Mouse (Mus musculus): ENCODE measurements around the gene Adra1d. TPM values are rescaled to one million over a fixed set of nuclear protein-coding genes. Genes with fewer than 3 reads are reported as not detected.

The Adra1d gene
- polyA plus RNA-seq, 1 experiment from 2014 or later: 0.50 TPM

DNA sequence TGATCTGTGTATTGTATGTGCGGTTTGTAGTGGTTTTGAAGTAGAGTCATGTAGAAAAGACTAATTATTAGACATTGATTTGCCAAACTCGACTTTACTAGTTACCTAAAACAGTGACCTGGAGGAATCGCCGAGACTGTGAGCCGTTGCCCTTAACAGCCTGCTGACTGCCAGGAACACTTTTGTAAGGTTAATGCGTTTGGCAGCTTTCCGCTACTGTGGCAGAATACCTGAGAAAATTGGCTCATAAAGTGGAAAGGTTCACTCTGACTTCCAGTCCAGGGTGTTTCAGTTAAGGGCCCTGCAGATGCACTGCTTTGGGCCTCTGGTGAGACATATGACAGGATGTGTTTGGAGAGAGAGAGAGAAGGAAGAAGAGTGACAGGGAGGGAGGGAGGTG, 30.8 kb downstream of the Adra1d start:
- no peaks in the 10 kb centered on the region for H3K9me3 ChIP-seq (replicated peaks)

DNA sequence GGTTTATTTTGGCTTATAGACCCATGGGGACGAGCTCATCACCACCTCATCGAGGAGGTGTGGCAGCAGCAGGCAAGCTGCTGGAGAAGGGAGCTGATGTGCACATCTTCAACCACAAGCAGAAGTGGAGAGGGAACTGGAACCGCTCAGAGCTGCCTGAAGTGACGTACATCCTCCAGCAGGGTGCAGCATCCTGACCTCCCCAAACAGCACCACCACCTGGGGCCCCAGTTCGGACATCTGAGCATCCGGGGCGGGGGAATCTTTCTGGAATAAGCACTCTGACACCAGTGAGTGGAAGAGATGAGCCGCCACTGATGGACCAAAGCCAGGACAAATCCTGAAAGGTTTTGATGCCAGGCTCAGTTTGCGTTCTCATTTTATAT, 31.5 kb downstream of the Adra1d start:
- no peaks in the 10 kb centered on the region for H3K9me3 ChIP-seq (replicated peaks)
- no peak overlapping the region for H3K27ac ChIP-seq
- H3K4me3 ChIP-seq: no peak overlapping the region
- WGBS: 29% methylated on average over 9 of the region's 9 CpGs
- H3K4me2 ChIP-seq (replicated peaks): no peak overlapping the region
- H3K27me3 ChIP-seq: no peaks in the 10 kb centered on the region
- peaks cover 3% of the 10 kb centered on the region; the same call in 1 of the 2 replicates for H3K4me1 ChIP-seq
- 0 out of 2 replicates have a peak, but pooled peaks have one; percentile 56 for ATAC-seq (ENCODE audit: low FRiP score)
- 0 out of 2 replicates have a peak, but pooled peaks cover 3% of the 10 kb centered on the region for H3K36me3 ChIP-seq
- no peak overlapping the region for H3K9ac ChIP-seq

More for the DNA sequence above, 30.8 kb downstream of the Adra1d start:
- Histone ChIP-seq H3K36me3 (0 out of 2 replicates have a peak, but pooled peaks cover under 1% of the 10 kb centered on the region), H3K9ac (no peak overlapping the region), H3K27me3 (no peaks in the 10 kb centered on the region), H3K27ac (no peak overlapping the region), H3K4me2 (replicated peaks) (no peak overlapping the region), H3K4me3 (no peak overlapping the region), H3K4me1 (peaks cover 3% of the 10 kb centered on the region; the same call in 1 of the 2 replicates)
- ATAC-seq (ENCODE audit: low FRiP score): no peak
- WGBS: 91% methylated on average over 7 of the region's 7 CpGs

DNA sequence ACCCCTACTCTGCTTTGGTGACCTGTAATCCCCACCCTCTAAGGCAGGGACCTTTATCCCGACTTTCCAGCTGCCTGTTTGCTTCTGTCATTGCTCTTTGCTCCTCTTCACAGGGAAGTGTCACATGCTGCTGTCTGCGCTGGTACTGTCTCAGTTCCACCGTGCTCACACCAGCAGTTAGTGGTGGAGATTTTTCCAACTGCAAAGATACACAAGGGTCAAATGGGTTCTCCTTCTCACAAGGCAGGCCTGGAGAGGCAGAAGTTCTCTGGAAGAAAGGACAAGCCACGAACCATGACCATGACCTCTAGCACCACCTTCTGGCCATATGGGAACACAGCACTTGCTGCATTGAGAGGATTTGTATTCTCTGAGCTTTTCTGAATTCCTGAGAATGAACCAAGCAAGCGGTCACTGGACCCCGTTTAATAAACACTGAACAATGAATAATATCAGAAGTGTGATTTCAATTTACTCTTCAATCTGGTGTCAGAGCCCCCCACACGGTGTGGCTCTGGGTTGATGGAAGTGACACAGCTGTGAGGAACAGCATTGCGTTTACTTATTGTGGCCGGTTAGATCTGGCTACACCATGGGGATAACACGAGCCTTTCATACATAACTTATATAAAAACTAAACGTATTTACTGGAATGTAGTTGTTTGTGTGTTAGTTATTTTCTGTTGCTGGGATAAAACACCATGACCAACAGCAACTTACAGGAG, 32.0 kb downstream of the Adra1d start:
- WGBS: 37% methylated on average over 11 of the region's 11 CpGs
- H3K4me3 ChIP-seq: no peak overlapping the region
- H3K4me1 ChIP-seq: peaks cover 3% of the 10 kb centered on the region; the same call in 1 of the 2 replicates
- no peak overlapping the region for H3K4me2 ChIP-seq (replicated peaks)
- ATAC-seq (ENCODE audit: low FRiP score): peak; percentile 48; the same call in 1 of the 2 replicates
- no peaks in the 10 kb centered on the region for H3K27me3 ChIP-seq
- H3K9me3 ChIP-seq (replicated peaks): no peaks in the 10 kb centered on the region
- H3K36me3 ChIP-seq: peaks cover 7% of the 10 kb centered on the region; the same call in 1 of the 2 replicates
- no peak overlapping the region for H3K27ac ChIP-seq
- H3K9ac ChIP-seq: no peak overlapping the region

DNA sequence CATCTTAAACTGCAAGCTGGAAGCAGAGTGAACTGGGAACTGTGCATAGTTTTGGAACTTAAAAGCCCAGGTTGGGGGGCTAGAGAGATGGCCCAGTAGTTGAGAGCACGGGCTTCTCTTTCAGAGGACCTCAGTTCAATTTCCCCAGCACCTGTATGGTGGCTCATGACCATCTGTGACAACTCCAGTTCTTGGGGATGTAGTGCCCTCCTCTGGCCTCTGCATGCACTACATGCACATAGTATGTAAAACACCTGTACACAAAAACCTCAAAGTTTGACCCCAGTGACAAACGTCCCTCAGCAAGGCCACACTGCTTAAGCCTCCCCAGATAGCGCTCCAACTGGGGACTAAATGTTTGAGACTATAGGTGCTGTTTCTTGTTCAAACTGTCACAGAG, 35.0 kb downstream of the Adra1d start:
- Histone ChIP-seq H3K27me3 (no peaks in the 10 kb centered on the region), H3K9me3 (replicated peaks) (no peaks in the 10 kb centered on the region), H3K4me2 (replicated peaks) (no peak overlapping the region), H3K36me3 (peaks cover 14% of the 10 kb centered on the region), H3K27ac (no peak overlapping the region), H3K9ac (no peak overlapping the region), H3K4me3 (no peak overlapping the region), H3K4me1 (peaks cover 3% of the 10 kb centered on the region; the same call in 1 of the 2 replicates)
- WGBS: 50% methylated on average over 3 of the region's 3 CpGs
- no peak for ATAC-seq (ENCODE audit: low FRiP score)

DNA sequence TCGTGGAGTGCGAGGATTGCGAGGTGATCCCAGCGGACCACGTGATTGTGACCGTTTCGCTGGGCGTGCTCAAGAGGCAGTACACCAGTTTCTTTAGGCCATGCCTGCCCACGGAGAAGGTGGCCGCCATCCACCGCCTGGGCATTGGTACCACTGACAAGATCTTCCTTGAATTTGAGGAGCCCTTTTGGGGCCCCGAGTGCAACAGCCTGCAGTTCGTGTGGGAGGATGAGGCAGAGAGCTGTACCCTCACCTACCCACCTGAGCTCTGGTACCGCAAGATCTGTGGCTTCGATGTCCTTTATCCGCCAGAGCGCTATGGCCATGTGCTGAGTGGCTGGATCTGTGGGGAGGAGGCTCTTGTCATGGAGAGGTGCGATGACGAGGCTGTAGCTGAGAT, 41.3 kb downstream of the Adra1d start:
- WGBS: 96% methylated on average over 19 of the region's 19 CpGs
- Histone ChIP-seq H3K9me3 (replicated peaks) (no peaks in the 10 kb centered on the region), H3K27me3 (no peaks in the 10 kb centered on the region), H3K36me3 (peaks cover 37% of the 10 kb centered on the region), H3K9ac (no peak overlapping the region), H3K4me1 (no peaks in the 10 kb centered on the region), H3K4me2 (replicated peaks) (no peak overlapping the region), H3K4me3 (no peak overlapping the region), H3K27ac (no peak overlapping the region)
- no peak for ATAC-seq (ENCODE audit: low FRiP score)

DNA sequence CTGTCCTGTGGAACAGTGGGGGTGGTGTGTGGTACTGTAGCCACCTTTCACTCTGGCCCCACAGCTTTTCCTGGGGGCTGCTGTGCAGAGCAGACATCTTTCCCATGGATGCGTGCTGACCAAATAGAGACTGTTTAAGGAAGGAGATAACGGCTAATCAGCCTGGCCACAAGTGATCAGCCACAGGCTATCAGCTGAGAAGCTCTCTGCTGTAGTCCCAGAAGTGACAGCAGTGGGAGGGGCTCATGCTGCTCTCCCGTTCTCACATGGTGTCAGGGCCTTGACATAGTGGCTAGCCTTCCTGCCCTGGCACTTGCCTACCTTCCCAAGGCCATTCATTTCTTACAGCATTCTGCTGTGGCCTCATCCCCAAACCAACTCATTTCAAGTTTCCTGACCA, 43.3 kb downstream of the Adra1d start:
- H3K27me3 ChIP-seq: no peaks in the 10 kb centered on the region
- H3K36me3 ChIP-seq: peaks cover 26% of the 10 kb centered on the region
- H3K4me1 ChIP-seq: no peaks in the 10 kb centered on the region
- no peak overlapping the region for H3K4me2 ChIP-seq (replicated peaks)
- H3K9me3 ChIP-seq (replicated peaks): no peaks in the 10 kb centered on the region
- no peak overlapping the region for H3K27ac ChIP-seq
- no peak for ATAC-seq (ENCODE audit: low FRiP score)
- WGBS: 74% methylated on average over 3 of the region's 3 CpGs
- H3K4me3 ChIP-seq: no peak overlapping the region
- H3K9ac ChIP-seq: no peak overlapping the region

DNA sequence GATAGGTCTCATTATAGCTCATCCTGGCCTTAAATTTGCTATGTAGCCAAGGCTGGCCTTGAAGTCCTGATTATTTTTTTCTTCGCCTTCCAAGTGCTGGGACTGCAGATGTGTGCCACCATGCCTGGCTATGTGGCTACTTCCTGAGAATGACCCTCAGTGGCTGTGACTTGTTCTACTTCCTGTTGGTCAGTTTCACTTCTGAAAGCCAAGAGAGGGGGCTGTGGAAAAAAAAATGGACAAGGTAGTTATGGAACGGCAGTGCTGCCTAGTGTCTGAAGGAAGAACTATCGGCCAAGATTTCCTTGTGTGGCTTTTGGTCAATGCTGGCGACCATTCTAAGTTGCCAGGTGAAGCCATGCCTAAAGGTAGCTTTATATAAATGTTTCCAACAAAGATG, 44.5 kb downstream of the Adra1d start:
- H3K36me3 ChIP-seq: peaks cover 26% of the 10 kb centered on the region
- H3K9me3 ChIP-seq (replicated peaks): no peaks in the 10 kb centered on the region
- no peaks in the 10 kb centered on the region for H3K27me3 ChIP-seq
- no peak overlapping the region for H3K27ac ChIP-seq
- ATAC-seq (ENCODE audit: low FRiP score): no peak
- no peak overlapping the region for H3K9ac ChIP-seq
- H3K4me1 ChIP-seq: peaks cover 3% of the 10 kb centered on the region; the same call in 1 of the 2 replicates
- no peak overlapping the region for H3K4me2 ChIP-seq (replicated peaks)
- no peak overlapping the region for H3K4me3 ChIP-seq
- 88% methylated on average over 4 of the region's 4 CpGs for WGBS

DNA sequence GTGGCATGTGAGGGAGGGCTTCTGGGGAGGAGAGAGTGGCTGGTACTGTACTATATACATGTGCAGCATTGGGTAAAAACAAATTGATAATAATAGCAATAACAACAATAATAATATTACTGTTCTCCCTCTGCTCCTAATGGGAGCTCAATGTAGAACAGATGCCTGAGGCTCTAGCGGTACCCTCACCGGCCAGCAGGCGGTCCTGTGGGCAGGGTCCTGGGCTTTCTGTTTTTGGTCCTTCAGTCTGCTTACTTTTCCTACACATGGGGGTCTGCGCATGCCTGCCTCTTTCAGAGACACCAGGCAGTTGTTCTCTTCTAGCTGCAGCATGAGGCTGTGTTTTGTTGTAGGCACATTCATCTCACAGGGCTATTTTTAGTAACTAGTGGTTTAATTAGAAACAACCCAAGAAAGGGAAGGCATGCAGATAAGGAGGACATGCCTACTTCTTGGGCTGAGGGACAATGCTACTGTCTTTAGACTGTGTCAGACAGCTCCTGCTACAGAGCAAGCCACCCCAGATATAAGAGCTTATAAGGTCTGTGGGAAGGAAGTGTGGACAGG, 47.9 kb downstream of the Adra1d start:
- H3K9ac ChIP-seq: no peak overlapping the region
- H3K36me3 ChIP-seq: peaks cover 11% of the 10 kb centered on the region
- H3K27me3 ChIP-seq: no peaks in the 10 kb centered on the region
- H3K4me2 ChIP-seq (replicated peaks): no peak overlapping the region
- H3K4me1 ChIP-seq: peaks cover 14% of the 10 kb centered on the region
- H3K27ac ChIP-seq: no peak overlapping the region
- H3K9me3 ChIP-seq (replicated peaks): no peaks in the 10 kb centered on the region
- no peak for ATAC-seq (ENCODE audit: low FRiP score)
- 88% methylated on average over 4 of the region's 4 CpGs for WGBS
- H3K4me3 ChIP-seq: no peak overlapping the region

DNA sequence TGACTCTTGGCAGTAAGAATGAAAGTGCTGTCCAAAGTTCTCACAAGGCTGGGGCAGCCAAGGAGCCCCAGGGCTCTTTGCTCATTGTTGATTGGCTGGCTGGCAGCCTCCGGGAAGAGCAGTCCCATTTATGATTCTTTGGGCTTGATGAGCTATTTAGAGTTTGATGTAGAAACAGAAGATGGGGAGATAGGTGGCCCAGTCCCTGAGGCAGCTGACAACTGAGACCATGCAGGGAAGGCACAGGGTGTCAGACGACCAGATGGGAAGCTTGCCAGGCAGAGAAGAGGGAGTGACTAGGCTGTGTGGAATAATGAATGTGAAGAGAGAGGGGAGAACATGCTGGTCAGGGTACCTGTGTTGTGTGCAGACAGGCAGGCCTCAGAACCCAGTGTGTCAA, 48.6 kb downstream of the Adra1d start:
- 64% methylated on average over 2 of the region's 2 CpGs for WGBS
- Histone ChIP-seq H3K4me1 (peaks cover 21% of the 10 kb centered on the region), H3K9me3 (replicated peaks) (no peaks in the 10 kb centered on the region), H3K27me3 (no peaks in the 10 kb centered on the region), H3K36me3 (peaks cover 7% of the 10 kb centered on the region), H3K4me3 (no peak overlapping the region), H3K4me2 (replicated peaks) (no peak overlapping the region), H3K27ac (no peak overlapping the region), H3K9ac (no peak overlapping the region)
- ATAC-seq (ENCODE audit: low FRiP score): no peak

DNA sequence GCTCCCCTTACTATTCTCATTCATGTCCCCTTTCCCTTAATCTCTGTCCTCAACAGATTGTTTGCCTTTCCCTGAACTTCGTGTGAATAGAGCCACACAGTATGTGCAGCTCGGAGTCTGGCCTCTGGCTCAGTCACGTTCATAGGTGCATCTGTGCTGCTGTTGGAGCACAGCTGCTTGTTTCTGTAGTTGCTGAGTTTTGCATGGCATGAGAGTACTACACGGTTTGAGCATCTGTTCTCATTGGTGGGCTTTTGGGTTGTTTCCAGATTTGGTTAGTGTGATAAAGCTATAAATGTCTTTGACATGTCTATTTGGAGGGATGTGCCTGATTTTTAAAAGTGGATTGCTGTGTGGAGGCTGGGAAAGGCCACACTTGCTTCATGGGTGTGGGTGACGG, 51.6 kb downstream of the Adra1d start:
- peaks cover 48% of the 10 kb centered on the region for H3K4me1 ChIP-seq
- H3K27me3 ChIP-seq: no peaks in the 10 kb centered on the region
- H3K27ac ChIP-seq: no peak overlapping the region
- no peak for ATAC-seq (ENCODE audit: low FRiP score)
- H3K4me3 ChIP-seq: no peak overlapping the region
- H3K4me2 ChIP-seq (replicated peaks): no peak overlapping the region
- H3K36me3 ChIP-seq: no peaks in the 10 kb centered on the region; the same call in 1 of the 2 replicates
- no peak overlapping the region for H3K9ac ChIP-seq
- no peaks in the 10 kb centered on the region for H3K9me3 ChIP-seq (replicated peaks)
- WGBS: 73% methylated on average over 5 of the region's 5 CpGs

DNA sequence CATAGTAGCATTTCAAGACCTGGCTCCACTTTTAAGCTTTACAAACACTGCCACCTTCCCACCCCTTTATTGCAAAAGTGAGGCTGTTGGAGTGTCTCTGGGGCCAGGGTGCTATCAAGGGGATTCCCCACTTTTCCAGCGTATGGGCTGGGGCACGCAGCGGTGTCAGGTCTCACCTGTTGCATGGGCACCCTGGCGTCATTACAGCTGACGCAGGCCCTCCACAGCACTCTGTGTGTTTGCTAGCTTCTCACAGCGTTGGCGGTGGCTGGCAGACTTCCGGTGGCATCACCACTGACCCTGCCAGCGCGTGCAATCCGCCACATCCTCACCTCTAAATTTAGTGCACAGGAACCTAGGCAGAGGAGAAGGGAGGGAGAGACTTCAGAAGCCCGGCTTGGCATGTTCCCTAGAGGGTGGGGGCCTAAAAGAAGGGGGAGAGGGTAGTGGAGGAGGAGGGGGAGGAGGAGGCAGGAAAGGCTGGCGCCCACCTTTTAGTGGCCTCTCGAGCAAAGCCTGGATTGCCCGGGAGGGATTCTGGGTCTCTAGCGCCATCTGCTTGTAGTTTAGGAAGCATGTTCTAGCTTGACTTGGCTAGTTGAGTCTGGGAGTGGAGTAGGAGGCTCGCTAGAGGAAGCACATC, 52.3 kb downstream of the Adra1d start:
- H3K27me3 ChIP-seq: no peaks in the 10 kb centered on the region
- H3K4me3 ChIP-seq: no peak overlapping the region
- H3K9me3 ChIP-seq (replicated peaks): no peaks in the 10 kb centered on the region
- no peaks in the 10 kb centered on the region; the same call in 1 of the 2 replicates for H3K36me3 ChIP-seq
- no peak overlapping the region for H3K27ac ChIP-seq
- peak overlapping the region; percentile 38 for H3K4me2 ChIP-seq (replicated peaks)
- peak; percentile 29 for ATAC-seq (ENCODE audit: low FRiP score)
- peaks cover 50% of the 10 kb centered on the region for H3K4me1 ChIP-seq
- peak overlapping the region; percentile 3; the same call in 1 of the 2 replicates for H3K9ac ChIP-seq
- WGBS: 22% methylated on average over 17 of the region's 17 CpGs

DNA sequence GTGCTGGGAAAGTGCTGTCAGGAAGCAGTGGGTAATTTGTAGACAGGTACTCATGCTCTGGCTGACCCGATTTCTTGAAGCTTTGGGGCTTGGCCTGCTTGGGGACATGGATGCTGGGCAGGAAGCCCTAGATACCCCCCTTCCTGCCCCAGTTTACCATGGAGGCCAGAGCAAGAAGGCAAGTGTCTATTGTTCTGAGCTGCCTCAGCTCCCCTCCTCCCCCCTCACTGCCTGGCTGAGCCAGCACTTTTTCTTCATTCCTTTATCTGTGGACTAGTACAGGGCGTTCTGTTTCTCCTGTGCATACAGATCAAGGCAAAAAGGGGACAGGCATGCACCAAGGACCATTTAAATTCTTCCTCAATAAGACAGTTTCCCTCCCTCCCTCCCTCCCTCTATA, 53.6 kb downstream of the Adra1d start:
- H3K36me3 ChIP-seq: no peaks in the 10 kb centered on the region; the same call in 1 of the 2 replicates
- WGBS: 52% methylated on average over 2 of the region's 2 CpGs
- ATAC-seq (ENCODE audit: low FRiP score): no peak
- no peak overlapping the region for H3K4me2 ChIP-seq (replicated peaks)
- no peaks in the 10 kb centered on the region for H3K27me3 ChIP-seq
- H3K9me3 ChIP-seq (replicated peaks): no peaks in the 10 kb centered on the region
- no peak overlapping the region for H3K4me3 ChIP-seq
- no peak overlapping the region for H3K27ac ChIP-seq
- H3K4me1 ChIP-seq: peaks cover 50% of the 10 kb centered on the region
- H3K9ac ChIP-seq: no peak overlapping the region

Data from hindbrain, embryonic 12.5 days (tissue).